Mouse (Mus musculus): ENCODE measurements at regions not wholly inside any gene's neighbourhood (a gene's known extent, or its start where the extent isn't known, plus 50 kb on each side); places are given as distances from the start of the nearest gene placed in this dataset.

GRCm38 (mm10) chr12:107222106-107222505 is 266.3 kb upstream of the 3110018I06Rik start:
- Histone ChIP-seq H3K4me3 (replicated peaks) (no peak overlapping the region), H3K27ac (no peak overlapping the region), H3K36me3 (no peaks in the 10 kb centered on the region), H3K9ac (replicated peaks) (no peak overlapping the region), H3K9me3 (peaks cover 4% of the 10 kb centered on the region; the same call in 1 of the 2 replicates), H3K27me3 (no peaks in the 10 kb centered on the region), H3K4me1 (replicated peaks) (no peaks in the 10 kb centered on the region), H3K4me2 (replicated peaks) (no peak overlapping the region)
- ATAC-seq, result no peak
- 83% methylated on average over 7 of the region's 7 CpGs for WGBS

- H3K4me3 ChIP-seq (replicated peaks), result no peak overlapping the region
- H3K36me3 ChIP-seq, result no peaks in the 10 kb centered on the region
- no peak for ATAC-seq
- no peak overlapping the region for H3K27ac ChIP-seq
- no peak overlapping the region for H3K4me2 ChIP-seq (replicated peaks)
- H3K9me3 ChIP-seq, result peaks cover 5% of the 10 kb centered on the region; the same call in 1 of the 2 replicates
- H3K9ac ChIP-seq (replicated peaks), result no peak overlapping the region
- no peaks in the 10 kb centered on the region for H3K27me3 ChIP-seq
- H3K4me1 ChIP-seq (replicated peaks), result no peaks in the 10 kb centered on the region
- WGBS, result 83% methylated on average over 3 of the region's 3 CpGs
These were observed 258.3 kb upstream of the 3110018I06Rik start for GRCm38 (mm10) chr12:107230097-107230496.

GRCm38 (mm10) chr12:107231629-107232028 is 256.8 kb upstream of the 3110018I06Rik start:
- ATAC-seq, result no peak
- Histone ChIP-seq H3K4me2 (replicated peaks) (no peak overlapping the region), H3K9me3 (peaks cover 5% of the 10 kb centered on the region; the same call in 1 of the 2 replicates), H3K9ac (replicated peaks) (no peak overlapping the region), H3K27ac (no peak overlapping the region), H3K4me3 (replicated peaks) (no peak overlapping the region), H3K36me3 (no peaks in the 10 kb centered on the region), H3K4me1 (replicated peaks) (no peaks in the 10 kb centered on the region), H3K27me3 (no peaks in the 10 kb centered on the region)
- WGBS, result 24% methylated on average over 1 of the region's 1 CpGs

- Histone ChIP-seq H3K27ac (no peak overlapping the region), H3K4me2 (replicated peaks) (no peak overlapping the region), H3K4me1 (replicated peaks) (peaks cover 13% of the 10 kb centered on the region), H3K4me3 (replicated peaks) (no peak overlapping the region), H3K36me3 (no peaks in the 10 kb centered on the region), H3K9me3 (no peaks in the 10 kb centered on the region), H3K9ac (replicated peaks) (no peak overlapping the region), H3K27me3 (no peaks in the 10 kb centered on the region)
- ATAC-seq, result 0 out of 2 replicates have a peak, but pooled peaks have one; percentile 17
- 67% methylated on average over 9 of the region's 9 CpGs for WGBS
These were observed 237.5 kb upstream of the 3110018I06Rik start for GRCm38 (mm10) chr12:107250747-107251470.

GRCm38 (mm10) chr12:107251981-107252380 is 236.5 kb upstream of the 3110018I06Rik start:
- Histone ChIP-seq H3K9ac (replicated peaks) (no peak overlapping the region), H3K36me3 (no peaks in the 10 kb centered on the region), H3K9me3 (no peaks in the 10 kb centered on the region), H3K4me3 (replicated peaks) (no peak overlapping the region), H3K4me1 (replicated peaks) (peaks cover 13% of the 10 kb centered on the region), H3K4me2 (replicated peaks) (0 out of 2 replicates have a peak overlapping the region, but pooled peaks have one; percentile 1), H3K27me3 (no peaks in the 10 kb centered on the region), H3K27ac (no peak overlapping the region)
- ATAC-seq, result no peak
- WGBS, result 46% methylated on average over 15 of the region's 15 CpGs

- no peak for ATAC-seq
- no peaks in the 10 kb centered on the region for H3K36me3 ChIP-seq
- no peak overlapping the region for H3K4me3 ChIP-seq (replicated peaks)
- H3K4me1 ChIP-seq (replicated peaks), result 0 out of 2 replicates have a peak, but pooled peaks cover 3% of the 10 kb centered on the region
- no peak overlapping the region for H3K9ac ChIP-seq (replicated peaks)
- H3K27me3 ChIP-seq, result no peaks in the 10 kb centered on the region
- H3K9me3 ChIP-seq, result no peaks in the 10 kb centered on the region
- 94% methylated on average over 5 of the region's 5 CpGs for WGBS
- H3K27ac ChIP-seq, result no peak overlapping the region
- H3K4me2 ChIP-seq (replicated peaks), result no peak overlapping the region
These were observed 226.4 kb upstream of the 3110018I06Rik start for GRCm38 (mm10) chr12:107262076-107262475.

- Histone ChIP-seq H3K9ac (replicated peaks) (no peak overlapping the region), H3K27ac (no peak overlapping the region), H3K4me1 (replicated peaks) (0 out of 2 replicates have a peak, but pooled peaks cover 3% of the 10 kb centered on the region), H3K27me3 (no peaks in the 10 kb centered on the region), H3K4me2 (replicated peaks) (no peak overlapping the region), H3K9me3 (no peaks in the 10 kb centered on the region), H3K4me3 (replicated peaks) (no peak overlapping the region), H3K36me3 (no peaks in the 10 kb centered on the region)
- no peak for ATAC-seq
- 86% methylated on average over 4 of the region's 4 CpGs for WGBS
These were observed 225.9 kb upstream of the 3110018I06Rik start for GRCm38 (mm10) chr12:107262516-107262915.

- Histone ChIP-seq H3K27me3 (no peaks in the 10 kb centered on the region), H3K27ac (no peak overlapping the region), H3K4me3 (replicated peaks) (no peak overlapping the region), H3K4me1 (replicated peaks) (0 out of 2 replicates have a peak, but pooled peaks cover 10% of the 10 kb centered on the region), H3K9me3 (no peaks in the 10 kb centered on the region), H3K4me2 (replicated peaks) (no peak overlapping the region), H3K36me3 (no peaks in the 10 kb centered on the region), H3K9ac (replicated peaks) (no peak overlapping the region)
- WGBS, result 85% methylated on average over 2 of the region's 2 CpGs
- no peak for ATAC-seq
These were observed 221.7 kb upstream of the 3110018I06Rik start for GRCm38 (mm10) chr12:107266696-107267095.

GRCm38 (mm10) chr12:107285622-107286021 is 202.8 kb upstream of the 3110018I06Rik start:
- Histone ChIP-seq H3K4me2 (replicated peaks) (no peak overlapping the region), H3K27ac (no peak overlapping the region), H3K36me3 (no peaks in the 10 kb centered on the region), H3K9ac (replicated peaks) (no peak overlapping the region), H3K9me3 (no peaks in the 10 kb centered on the region), H3K27me3 (no peaks in the 10 kb centered on the region), H3K4me3 (replicated peaks) (no peak overlapping the region), H3K4me1 (replicated peaks) (0 out of 2 replicates have a peak, but pooled peaks cover 5% of the 10 kb centered on the region)
- ATAC-seq, result no peak
- WGBS, result 62% methylated on average over 9 of the region's 9 CpGs

- Histone ChIP-seq H3K4me3 (replicated peaks) (no peak overlapping the region), H3K36me3 (no peaks in the 10 kb centered on the region), H3K27me3 (no peaks in the 10 kb centered on the region), H3K9me3 (no peaks in the 10 kb centered on the region), H3K4me2 (replicated peaks) (no peak overlapping the region), H3K9ac (replicated peaks) (no peak overlapping the region), H3K4me1 (replicated peaks) (no peaks in the 10 kb centered on the region), H3K27ac (no peak overlapping the region)
- ATAC-seq, result no peak
- WGBS, result 90% methylated on average over 5 of the region's 5 CpGs
These were observed 197.1 kb upstream of the 3110018I06Rik start for GRCm38 (mm10) chr12:107291377-107291776.

GRCm38 (mm10) chr12:107307094-107307740 is 181.2 kb upstream of the 3110018I06Rik start:
- ATAC-seq, result peak; percentile 48; the same call in 1 of the 2 replicates
- WGBS, result 54% methylated on average over 15 of the region's 15 CpGs

GRCm38 (mm10) chr12:107315446-107315845 is 173.0 kb upstream of the 3110018I06Rik start:
- Histone ChIP-seq H3K4me1 (replicated peaks) (no peaks in the 10 kb centered on the region), H3K27me3 (no peaks in the 10 kb centered on the region), H3K27ac (no peak overlapping the region), H3K9me3 (no peaks in the 10 kb centered on the region), H3K9ac (replicated peaks) (no peak overlapping the region), H3K4me3 (replicated peaks) (no peak overlapping the region), H3K4me2 (replicated peaks) (no peak overlapping the region), H3K36me3 (no peaks in the 10 kb centered on the region)
- 97% methylated on average over 4 of the region's 4 CpGs for WGBS
- ATAC-seq, result no peak

More at GRCm38 (mm10) chr12:107307094-107307740, 181.2 kb upstream of the 3110018I06Rik start:
- Histone ChIP-seq H3K4me2 (replicated peaks) (no peak overlapping the region), H3K27me3 (no peaks in the 10 kb centered on the region), H3K36me3 (no peaks in the 10 kb centered on the region), H3K4me1 (replicated peaks) (no peaks in the 10 kb centered on the region), H3K9me3 (no peaks in the 10 kb centered on the region), H3K27ac (no peak overlapping the region), H3K4me3 (replicated peaks) (no peak overlapping the region), H3K9ac (replicated peaks) (no peak overlapping the region)
